Mouse (Mus musculus): Measurements from ENCODE around the gene St6galnac4.

Gene St6galnac4

DNA sequence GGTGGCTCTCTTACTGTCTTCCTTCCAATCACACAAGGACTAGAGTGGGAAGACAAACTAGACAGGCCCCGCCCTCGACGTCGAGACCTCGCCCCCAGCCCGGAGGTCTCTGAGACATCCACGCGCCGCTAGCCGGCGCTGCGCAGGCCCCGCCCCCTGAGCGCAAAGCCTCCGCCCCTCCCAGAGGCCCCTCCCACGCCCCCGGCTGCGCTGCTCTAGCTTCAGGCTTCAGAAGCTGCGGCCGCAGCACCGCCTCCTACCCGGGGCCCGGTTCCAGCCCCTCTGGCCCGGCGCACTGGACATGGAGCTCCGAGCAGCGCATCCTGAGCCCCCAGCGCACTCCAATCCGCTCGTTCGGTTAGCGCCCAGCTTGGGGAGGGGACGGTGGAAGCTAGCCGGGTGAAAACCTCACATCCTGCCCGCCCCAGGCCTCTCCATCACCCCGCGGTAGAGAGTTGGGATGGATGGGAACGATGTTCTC is at the start of gene St6galnac4:
Gene St6galnac4 (plus strand): TSS at position 225 of the 481 bp plus-strand sequence.
- DNase-seq: peak; percentile 98

DNA sequence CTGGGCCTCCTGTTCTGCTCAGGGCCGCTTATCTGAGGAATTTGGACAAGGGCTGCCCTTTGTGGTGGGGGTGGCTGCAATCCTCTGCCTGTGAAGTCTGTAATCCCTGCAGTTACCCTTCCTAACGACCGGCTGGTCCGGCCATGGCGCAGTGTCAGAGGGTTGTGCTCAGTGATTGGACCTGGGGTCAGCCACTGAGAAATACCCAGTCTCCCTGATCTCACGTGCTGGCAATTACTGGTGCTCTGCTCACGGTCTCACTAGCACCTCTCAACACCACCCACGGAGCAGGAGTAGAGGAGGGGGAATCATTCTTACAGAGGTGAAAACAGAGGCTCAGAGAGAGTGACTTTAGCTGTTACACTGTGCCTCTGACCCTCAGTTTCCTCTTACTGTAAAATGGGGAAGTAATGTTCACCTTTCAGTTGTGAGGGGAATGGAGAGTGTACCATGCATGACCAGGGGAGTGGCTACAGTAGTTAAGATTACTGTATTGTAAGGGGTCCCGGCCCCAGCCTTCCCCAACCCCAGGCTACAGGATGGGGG is 49.5 kb upstream of the St6galnac4 start:
- peak; percentile 52 for DNase-seq

DNA sequence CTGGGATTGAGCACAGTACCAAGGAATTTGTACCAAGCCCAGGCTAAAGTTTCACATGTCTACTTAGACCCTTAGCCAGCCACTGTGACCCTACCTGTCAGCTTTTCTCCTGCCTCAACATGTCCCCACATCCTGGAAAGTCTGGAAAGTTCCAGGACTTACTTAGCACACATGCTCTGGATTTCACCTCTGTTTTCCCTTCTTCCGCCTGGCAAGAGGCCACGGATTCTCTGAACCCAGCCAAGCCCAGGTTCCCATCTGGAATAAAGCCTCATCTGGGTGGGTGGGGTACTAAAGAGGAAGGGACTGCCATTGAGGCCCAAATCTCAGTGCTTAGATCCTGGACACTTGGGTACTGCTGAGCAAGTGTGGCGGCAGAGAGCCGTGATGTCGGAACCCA is 49.0 kb upstream of the St6galnac4 start:
- DNase-seq: no peak

DNA sequence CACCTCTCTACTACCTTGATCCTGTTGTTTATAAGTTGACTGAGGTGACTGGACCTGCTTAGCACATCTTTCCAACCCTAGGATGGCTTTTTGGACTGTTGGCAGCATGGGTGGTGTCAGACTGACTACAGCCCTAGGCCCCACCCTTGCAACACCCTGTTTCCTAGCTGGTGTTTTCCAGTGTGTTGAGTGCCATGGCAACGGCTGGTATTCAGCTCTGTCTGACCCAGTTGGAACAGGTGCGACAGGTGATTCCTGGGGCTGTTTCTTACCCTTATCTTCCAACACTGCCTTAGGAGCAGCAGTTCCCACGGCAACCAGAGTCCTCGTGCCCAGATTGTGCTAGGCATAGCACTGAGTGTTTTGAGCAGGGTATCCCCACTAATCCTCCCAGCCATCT is 48.4 kb upstream of the St6galnac4 start:
- no peak for DNase-seq

DNA sequence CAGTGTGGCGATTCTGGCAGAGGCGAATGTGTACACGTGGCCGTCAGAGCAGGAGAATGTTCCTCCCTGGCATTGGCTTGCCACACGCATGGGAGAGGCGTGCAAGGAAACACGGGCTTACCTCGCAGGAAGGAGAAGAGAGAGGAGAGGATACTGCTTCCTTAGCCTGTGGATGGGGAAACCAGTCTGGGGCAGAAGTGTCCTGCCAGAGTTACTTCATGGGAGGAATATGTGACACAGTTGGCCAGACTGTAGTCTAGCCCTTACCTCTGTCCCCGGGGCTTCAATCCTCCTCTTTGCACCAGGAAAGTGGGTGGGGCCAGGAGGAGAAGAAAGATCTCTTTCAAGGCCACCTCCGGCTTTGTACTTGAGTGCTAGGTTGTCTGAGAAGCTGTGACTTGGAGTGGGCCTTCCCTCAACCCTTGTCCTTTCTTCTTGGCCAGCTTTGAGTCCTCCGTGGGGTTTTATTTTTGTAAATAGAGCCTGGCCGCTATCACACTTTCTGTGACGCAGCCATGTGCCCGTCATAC is 47.4 kb upstream of the St6galnac4 start:
- no peak for DNase-seq

DNA sequence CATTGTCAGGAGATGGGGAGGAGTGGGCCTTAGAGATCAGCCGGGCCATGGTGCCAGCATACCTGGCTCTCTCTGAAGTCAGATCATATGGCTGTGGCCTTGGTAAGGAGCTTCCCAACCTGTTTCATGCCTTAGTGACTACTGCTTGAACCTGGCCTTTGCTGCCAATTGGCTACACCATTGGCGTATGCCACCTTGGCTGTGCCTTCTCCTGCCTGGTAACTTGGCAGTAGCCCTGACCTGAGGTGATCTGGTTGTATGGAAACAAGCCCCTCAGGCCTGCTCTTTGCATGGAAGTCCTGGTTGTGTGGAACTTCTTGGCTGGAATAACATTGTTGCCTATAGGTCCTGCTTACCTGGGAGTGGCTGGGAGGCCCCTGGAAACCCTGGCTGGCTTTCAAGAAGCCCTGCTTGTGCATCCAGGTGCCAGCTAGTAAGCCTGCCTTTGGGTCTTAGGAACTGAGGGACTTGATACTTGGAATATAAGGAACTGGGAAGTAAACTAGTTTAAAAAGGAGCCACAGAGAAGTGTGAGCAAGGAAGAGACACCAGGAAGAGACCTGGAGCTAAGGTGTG is 45.5 kb upstream of the St6galnac4 start:
- DNase-seq: no peak

DNA sequence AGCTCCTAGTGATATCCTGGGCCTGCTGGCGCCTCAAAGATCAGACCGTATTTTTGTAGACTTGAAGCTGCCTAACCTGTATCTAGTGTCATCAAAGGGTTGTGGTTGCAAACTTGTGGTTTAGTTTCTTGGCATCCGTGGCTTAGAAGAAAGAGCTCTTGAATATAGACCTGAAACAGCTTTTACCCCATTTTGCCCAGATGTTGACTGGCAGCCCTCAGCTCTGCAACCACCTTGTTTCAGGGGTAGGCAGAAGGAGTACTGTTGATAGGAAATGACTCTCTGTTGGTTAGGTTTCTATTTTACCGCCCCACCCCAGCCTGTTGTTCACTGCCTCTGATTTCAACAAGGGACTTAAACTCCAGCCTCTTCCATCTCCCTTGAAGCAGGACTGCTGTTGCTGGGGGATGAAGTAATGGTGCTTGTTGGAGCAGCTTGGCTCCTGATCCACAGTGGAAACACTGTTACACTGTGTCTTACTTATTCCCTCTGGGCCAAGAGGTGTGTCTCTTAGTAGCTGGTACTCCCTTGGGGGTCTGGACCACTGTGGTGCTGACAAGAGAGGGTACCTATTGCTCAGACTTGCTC is 44.8 kb upstream of the St6galnac4 start:
- DNase-seq: no peak

DNA sequence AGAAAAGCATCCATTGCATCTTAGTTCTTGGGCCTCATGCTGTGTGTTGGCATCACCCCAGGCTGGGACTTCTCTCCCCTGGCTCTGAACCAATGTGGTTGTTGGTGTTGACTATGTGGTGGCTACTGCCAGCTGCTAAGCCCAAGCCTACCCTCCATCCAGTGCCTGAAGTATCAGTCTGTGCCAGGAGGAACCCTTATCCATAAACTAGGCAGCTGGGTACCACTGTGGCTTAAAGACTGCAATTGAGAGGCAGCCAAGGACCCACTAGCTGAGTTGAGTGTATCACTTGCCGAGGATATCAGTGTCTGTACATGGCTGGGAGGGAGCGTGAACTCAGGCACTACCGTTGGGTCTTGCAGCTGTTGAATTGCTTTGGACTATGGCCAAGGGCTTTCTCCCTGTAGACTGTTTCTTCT is 43.9 kb upstream of the St6galnac4 start:
- no peak for DNase-seq

DNA sequence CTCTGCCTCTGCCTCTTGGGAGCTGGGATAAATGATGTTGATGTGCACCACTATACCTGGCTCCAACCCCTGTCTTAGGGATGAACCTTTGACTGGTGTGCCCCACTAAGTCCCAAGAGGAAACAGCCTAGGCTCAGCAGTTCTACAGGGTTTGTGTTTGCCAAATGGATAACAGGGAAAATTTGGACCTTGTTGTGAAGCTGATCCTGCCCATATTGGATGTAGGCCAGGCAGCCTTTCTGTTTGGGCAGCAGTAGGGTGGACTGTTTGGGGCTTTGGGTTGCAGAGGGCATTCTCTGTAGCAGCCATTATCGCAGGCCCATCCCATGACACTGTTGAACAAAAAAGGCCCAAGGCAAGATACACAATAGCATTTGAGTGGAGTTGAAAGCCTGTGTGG is 39.9 kb upstream of the St6galnac4 start:
- no peak for DNase-seq

DNA sequence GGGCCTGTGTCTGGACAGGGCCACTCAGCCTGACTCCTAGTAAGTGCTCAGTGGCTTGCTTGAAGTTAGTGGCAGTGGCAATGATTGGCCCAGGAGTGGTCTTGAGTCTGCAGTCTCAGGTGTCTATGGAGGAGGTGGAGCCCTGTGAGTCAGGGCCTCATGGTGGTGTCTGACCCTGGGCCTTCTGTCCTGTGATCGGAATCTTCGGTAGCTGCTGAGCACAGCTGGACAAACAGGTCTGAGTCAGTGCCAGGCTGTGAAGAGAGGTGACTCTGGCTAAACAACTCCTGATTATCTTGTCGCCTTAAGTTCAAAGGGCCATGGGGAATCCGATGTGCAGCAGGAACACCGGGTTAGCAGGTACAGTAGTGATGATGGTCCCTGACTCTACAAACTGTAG is 39.5 kb upstream of the St6galnac4 start:
- DNase-seq: no peak

DNA sequence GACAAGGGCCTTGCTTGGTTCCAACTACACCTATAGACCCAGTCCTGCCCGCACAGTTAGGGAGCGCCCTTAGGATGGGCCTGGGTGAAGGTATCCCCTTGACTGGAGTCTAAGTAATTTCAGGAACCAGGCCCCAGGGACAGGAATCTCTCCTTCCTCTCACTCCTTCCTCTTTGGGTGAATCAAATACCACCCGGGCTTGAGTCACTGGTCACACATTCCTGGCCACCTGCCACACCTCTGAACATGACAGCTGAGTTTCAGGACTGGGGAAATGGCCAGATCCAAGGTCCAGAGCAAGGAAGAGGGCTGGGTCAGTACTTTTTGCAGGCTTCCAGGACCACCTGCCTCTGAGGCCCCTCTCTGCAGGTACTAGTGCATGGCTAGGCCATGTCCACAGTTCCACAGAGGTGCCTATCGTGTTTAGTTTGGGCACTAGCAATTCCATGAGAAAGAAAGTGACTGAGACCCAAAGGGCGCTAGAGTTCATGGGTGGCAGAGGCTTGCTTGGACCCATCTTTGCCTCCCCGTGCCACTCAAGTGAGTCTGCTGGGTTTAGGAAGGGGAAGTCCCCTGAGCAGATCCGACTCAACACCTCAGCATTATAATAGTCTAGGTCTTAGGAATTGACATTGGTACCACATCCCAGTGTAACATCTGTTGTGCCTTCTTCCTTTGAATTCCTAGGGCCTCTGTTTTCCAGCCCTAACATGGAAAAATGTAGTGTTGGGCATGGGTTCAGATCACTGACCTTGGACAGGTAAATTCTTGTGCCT is 38.7 kb upstream of the St6galnac4 start:
- no peak for DNase-seq

DNA sequence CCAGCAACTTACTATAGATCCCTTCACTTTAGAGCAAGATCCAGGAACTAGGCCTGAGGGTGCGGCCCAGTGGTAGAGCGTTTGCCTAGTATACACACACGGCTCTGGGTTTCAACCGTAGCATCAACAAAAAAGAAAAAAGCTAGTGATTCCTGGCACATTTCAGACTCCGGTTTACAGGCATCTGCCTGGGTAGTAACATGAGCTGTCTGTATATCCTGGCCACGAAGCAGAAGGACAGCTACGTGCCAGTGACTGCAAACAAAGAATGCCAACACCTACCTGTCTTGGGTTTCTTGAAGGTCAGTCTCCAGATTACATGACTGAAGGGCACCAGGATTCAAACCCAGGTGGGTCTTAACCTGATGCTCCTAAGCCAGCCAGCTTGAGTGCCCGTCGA is 37.7 kb upstream of the St6galnac4 start:
- no peak for DNase-seq

DNA sequence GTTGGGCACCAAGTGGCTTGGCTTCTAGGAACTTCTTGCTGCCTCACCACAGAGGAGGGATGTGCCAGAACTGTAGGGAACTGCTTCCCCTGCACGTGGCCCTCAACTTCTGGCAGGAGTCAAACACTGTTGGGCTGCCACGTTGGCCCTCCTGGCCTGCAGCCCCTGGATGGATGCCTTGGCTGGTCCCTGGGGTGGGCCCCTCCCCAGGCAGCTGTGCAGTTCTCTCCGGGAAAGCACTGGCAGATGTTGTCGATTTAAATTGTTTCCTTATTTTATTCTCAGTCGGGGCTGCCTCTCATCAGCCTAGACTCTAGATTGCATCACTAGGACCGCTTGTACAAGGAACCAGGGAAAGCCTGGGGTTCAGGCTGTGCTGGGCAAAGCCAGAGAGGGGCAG is 37.1 kb upstream of the St6galnac4 start:
- no peak for DNase-seq

DNA sequence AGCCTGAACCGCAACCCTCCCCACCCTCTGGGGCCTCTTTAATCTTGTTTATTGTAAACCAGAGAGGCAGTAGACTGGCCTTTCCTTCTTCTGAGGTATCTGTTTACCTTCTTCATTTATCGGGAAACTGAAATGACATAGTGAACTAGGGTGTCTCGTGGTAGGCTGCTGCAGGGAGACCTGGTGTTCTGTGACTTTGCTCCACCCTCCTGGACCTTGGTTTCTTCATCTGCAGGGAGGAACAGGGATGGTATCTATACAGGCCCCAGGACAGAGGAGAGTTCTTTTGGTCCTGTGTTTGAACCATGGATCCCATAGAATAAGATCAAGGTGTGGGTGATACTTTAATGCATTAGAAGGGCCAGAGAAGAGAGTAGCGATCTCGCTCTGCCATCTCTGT is 35.7 kb upstream of the St6galnac4 start:
- DNase-seq: no peak

DNA sequence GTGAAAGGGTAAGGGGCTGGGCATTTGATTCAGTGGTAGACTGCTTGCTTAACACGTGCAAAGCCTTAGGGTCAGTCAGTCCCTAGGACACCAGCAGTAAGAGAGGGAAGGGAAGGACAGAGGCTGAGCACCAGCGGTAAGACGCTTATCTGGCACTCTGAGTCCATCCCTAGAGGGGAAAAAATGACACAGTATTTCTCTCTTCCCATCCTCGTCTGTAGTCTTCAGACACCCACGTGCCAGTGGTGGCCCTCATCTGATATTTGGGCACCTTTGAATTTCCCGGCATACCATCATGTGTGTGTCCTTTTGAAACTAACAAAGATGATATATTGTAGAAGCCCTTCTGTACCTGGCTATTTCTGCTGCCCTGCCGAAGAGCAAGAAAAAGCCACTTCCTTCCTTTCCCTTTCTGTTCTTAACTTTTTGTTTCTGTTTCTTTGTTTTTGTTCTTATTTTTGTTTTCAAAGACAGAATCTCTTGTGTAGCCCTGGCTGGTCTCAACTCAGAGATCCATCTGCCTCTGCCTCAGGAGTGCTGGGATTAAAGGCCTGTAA is 33.2 kb upstream of the St6galnac4 start:
- no peak for DNase-seq

DNA sequence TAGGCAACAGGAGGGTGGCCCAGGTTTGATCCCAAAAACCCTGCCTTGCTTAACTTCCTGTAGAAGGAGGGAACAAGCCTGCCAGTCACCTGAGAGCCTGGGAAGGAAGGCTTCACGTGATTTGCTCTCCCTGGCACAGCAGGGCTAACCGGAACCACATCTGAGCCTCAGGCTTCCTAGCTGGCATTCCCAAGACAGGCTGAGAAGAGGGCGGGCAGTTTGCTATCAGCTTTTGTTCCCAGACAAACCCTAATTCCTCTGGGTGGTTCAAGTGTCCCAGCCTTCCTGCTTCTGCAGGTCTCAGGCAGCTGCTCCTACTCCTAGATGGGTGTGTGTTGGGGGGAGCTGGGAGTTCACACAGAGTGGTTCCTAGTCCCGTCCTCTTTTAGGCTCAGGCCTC is 31.4 kb upstream of the St6galnac4 start:
- DNase-seq: no peak

DNA sequence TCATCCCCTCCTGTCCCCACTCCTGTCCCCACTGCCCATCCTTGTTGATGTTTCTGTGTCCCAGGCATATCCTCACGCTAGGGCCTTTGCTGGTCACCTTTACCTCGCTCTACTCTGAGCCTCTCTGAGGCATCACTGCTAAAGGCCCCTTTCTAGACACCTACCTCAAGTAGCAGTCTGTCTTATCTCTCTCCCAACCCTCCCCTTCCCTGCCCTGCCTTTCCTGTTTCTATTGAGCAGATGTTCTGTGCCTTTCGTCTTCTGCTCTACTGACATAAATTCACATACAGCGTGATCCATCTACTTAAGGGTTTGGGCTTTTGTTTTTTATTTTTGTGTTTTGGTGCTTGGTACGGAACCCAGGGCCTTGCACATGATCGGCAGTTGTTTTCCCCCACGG is 30.9 kb upstream of the St6galnac4 start:
- no peak for DNase-seq

DNA sequence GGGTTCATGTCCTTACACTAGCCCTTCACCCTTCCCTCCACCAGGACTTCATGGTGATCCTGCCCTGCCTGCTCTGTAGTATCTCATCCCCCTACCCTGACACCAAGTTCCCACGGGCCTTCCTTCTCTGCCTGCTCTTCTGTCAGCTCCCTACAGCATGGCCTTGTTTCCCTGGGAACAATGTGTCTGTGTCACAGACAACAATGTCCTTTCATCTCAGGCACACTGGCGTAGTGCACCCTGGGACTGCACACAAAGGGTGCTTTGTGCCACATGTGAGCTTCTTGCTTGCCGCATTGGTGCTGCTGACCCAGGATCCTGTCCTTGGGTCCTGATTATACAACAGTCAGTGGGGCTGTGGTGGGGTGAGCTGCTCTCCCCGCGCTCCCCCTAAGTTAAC is 27.3 kb upstream of the St6galnac4 start:
- DNase-seq: peak; percentile 76

DNA sequence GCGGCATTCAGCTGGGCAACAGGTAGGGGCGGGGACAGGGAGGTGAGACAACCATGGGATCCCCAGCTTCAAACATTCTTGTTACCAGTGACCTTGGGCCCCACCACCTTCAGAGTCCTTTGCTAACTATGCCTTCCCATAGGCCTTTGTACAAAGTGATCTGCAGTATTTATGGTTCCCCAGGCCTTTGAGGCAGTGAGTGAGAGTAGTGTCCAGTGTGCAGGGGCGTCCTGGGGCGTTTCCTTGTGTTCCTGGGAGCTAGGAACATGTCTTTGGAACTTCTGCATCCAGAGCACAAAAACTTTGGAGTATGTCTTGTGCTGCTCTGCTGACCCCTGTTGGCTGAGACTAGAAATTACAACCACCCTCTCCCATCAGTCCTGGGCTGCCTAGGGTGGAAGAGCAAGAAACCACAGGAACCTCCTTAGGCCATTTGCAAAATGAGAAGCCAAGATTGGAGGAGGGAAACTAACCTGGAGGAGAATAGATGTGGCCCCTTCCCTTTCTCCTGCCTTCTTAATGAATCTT is 20.3 kb upstream of the St6galnac4 start:
- DNase-seq: peak; percentile 76

DNA sequence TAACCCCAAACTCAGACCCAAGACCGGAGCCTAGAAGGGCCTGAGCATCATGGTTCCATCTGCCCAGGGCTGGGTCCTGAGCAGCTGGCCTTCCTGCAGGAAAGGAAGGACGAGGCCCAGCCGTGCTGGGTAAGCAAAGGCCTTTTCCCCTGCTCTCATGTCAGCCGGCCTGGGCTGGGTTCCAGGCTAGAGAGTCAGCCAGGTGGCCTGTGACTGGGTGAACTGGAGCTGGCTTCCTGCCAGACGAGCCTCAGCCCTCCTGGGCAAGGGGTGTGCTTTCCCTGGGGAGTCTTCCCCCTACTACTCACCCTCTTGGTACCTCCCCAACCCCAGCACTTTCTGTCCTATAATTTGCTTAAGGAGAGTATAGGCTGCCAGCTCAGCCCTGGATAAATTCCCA is 18.7 kb upstream of the St6galnac4 start:
- no peak for DNase-seq

DNA sequence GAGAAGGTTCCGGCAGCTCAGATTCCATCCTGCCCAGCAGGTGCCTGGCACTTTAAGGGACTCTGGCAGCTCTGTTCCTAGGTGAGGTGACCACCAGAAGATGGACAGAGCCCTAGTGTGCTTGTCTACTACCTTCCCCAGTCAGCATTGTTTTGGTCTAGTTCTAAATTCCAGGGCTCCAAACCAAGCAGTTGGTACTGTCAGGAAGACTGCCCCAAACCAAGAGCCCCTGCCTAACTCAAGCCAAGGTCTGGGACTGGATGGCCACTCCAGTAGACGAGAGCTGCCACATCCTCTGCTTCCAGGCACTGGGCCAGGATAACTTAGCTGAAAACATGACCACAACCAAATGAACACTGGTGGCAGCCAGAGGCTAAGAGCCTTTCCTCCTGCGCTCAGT is 18.0 kb upstream of the St6galnac4 start:
- no peak for DNase-seq

DNA sequence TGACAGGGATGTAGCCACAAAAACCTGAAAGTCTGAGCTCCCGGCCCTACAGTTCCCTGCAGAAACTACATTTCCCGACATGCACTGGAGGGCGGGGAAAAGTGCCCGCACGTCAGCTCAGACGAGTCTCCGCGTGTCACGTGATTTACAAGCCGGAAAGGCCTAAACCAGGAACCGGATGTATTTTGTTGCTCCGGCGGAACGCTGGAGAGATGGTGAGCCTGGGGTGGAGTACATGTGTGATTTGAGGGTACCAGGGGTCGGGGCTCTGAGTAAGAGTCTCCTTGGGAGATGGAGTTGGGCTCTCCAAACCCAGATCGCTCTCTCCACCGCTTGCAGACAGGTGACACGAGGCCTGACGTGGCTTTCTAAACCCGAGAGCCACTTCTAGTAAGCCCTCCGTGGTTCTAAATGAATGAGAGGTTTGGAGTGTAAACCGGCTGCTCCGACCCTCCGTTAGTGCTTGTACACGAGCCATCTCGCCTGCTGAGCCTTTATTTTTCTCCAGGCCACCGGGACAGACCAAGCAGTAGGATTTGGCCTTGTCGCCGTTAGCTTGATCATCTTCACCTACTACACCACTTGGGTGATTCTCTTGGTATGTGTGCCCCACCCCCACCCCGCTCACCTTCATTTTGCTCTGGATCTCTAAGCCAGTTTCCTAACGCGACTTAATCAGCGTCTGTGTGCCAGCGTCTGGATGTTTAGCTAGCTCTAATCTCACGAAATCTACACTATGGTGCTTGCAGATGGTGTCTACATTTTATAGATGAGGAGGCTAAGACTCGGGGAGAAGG is 16.0 kb upstream of the St6galnac4 start, which contains the start of gene Dpm2:
Gene Dpm2 (plus strand): TSS at position 161 of the 797 bp plus-strand sequence.
- DNase-seq: peak; percentile 95

All from embryo, embryonic 11 days (tissue).